Mouse (Mus musculus) spleen, postnatal 14 days (tissue): ENCODE results near the gene Doc2b.

Source experiments
- DNase-seq, 2 experiments: peaks; one replicate each; pipeline ENCODE4 v3.0.0; 2021 to 2022; ENCODE audit warnings: low spot score in 2 of 2

The Doc2b gene

GRCm38 (mm10) chr11:75793351-75793750, 2.5 kb downstream of the Doc2b start:
- DNase-seq: no peak

GRCm38 (mm10) chr11:75792535-75792934, 3.3 kb downstream of the Doc2b start:
- DNase-seq: no peak

GRCm38 (mm10) chr11:75785897-75786296, 10.0 kb downstream of the Doc2b start:
- no peak for DNase-seq

DNA sequence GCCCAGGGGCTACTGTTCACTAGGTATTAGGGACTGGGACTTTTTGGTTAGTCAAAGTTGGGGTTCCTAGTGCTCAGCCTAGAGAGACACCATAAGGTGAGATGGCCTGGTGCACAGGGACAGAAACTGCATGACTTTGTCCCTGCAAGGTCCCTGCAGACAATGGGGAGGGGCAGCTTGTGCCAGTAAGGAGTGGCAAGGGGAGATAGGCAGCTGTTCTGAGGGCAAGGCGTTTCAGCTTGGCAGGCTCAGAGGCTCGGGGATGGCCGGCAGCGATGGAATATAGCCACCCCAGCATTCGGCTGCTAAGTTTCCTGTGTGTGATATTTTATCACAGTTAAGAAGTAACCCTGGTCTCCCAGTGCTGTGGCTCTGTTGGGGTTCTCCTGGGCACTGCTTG, 12.1 kb downstream of the Doc2b start:
- DNase-seq: no peak

- peak; percentile 33 to 57 for DNase-seq
These were observed 13.9 kb downstream of the Doc2b start for GRCm38 (mm10) chr11:75781919-75782318.

GRCm38 (mm10) chr11:75775919-75776318, 19.9 kb downstream of the Doc2b start:
- DNase-seq: no peak

DNA sequence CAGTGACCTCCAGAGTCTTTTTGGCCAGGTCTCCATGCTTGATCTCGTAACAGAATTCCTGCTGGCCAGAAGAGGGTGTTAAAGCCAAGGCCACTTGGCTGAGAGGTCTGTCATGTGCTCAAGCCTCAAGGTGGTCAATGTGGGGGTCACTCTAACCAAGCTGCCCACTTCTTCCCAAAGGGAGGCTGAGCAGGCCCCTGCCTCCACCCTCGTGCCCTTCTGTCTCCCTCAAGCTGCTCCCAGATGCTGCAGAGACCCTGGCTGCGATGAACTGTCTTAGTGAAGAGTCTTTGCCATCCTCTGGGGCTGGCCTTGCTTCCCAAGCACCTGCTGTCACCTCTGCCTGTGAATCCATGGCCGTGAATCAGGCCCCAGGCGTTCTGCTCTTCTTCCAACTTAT, 23.3 kb downstream of the Doc2b start:
- DNase-seq: no peak

GRCm38 (mm10) chr11:75769206-75769605, 26.6 kb downstream of the Doc2b start:
- DNase-seq: peak; percentile 64 to 77

GRCm38 (mm10) chr11:75768091-75768989, 27.5 kb downstream of the Doc2b start:
- no peak for DNase-seq

DNA sequence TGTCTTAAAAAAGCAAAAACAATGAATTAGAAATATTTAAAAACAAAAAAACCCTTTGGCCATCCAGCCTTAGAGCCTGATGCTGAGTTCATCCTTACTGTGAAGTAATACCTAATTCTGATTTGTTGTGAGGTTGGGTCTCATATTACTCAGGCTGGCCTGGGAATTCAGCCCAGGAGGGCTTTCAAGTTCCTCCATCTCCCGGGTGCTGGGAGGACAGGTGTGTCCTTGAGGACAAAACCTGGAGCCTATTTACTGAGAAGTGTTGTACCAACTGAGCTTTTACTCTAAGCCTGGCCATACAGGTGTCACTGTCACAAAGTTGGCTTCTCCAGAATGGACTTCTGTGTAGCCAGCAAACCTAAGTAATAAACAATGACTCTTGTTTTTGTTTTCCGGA, 28.8 kb downstream of the Doc2b start:
- no peak for DNase-seq

DNA sequence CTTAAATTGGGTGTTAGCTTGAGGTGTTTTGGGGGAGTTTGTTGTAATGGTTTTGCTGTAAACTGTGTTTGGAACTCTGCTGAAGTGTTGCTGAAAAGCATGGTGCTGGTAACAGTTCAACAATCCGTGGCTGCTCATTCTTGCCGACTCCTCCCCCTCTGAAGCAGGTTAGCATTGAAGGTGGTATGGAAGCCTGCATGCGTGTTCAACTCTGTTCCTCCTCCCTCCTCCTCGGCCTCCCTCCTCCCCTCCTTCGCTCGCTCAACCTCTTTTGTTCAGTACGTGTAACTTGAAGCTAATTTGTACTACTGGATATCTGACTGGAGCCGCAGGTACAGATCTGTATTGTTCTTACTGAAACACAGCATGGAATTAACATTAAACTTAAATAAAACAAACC, 30.7 kb downstream of the Doc2b start:
- DNase-seq: no peak

DNA sequence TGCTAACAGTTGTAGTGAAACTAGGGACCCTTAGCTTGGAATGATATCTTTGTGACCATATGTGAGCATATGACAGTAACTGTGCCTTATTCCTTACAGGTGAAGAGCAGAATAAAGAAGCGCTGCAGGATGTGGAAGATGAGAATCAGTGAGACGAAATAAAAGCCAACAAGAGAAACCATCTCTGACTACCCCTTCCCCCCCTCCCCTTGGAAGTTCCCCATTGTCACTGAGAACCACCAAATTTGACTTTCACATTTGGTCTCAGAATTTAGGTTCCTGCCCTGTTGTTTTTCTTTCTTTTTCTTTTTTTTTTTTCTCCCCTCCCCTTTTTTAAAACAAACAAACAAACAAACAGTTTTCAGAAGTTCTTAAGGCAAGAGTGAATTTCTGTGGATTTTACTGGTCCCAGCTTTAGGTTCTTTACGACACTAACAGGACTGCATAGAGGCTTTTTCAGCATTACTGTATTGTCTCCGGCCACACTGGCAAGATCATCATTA, 31.3 kb downstream of the Doc2b start:
- DNase-seq: no peak

- no peak for DNase-seq
These were observed 33.1 kb downstream of the Doc2b start for GRCm38 (mm10) chr11:75762708-75763107.

DNA sequence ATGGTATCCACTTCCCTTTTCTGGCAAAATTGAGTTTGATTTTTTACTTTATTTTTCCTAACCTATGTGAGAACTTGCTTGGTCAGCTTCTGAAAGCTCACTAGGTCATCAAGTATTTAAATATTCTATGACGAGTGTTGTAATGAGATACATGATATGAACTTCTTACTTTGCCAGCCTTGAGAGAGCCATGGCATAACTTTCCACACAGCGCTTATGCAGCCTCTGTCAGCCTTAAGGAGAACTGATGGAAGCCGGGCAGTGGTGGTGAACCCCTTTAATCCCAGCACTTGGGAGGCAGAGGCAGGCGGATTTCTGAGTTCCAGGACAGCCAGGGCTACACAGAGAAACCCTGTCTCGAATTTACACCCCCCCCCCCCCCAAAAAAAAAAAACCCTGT, 35.1 kb downstream of the Doc2b start:
- no peak for DNase-seq

DNA sequence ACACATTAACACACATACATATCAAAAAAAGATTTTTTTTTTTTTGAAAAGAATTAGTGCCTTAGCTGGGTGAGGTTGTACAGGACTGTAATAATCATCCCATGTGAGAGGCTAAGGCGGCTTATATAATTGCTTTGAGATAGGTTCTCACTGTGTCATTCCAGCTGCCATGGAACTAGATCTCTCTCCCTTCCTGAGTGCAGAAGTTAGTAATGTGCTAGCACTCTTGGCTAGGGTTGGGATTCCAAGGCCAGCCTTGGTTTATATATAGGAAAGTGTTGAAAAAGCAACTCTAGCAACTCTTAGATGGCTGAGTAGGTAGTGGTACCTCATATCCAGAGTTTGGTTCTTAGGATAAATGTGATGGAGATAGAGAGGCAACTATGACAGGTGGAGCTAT, 37.3 kb downstream of the Doc2b start:
- no peak for DNase-seq

DNA sequence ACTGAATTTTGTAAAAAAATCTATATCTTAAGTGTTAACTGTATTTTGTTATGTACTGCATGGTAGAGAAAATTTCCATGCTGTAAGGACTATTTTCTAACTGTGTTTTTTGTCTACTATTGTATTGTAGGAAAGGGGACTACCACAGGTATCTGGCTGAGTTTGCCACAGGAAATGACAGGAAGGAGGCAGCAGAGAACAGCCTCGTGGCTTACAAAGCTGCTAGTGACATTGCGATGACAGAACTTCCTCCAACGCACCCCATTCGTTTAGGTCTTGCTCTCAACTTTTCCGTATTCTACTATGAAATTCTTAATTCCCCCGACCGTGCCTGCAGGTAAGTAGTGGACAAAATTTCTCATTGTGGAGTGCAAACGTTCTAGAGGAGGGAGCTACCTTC, 39.2 kb downstream of the Doc2b start:
- DNase-seq: no peak

DNA sequence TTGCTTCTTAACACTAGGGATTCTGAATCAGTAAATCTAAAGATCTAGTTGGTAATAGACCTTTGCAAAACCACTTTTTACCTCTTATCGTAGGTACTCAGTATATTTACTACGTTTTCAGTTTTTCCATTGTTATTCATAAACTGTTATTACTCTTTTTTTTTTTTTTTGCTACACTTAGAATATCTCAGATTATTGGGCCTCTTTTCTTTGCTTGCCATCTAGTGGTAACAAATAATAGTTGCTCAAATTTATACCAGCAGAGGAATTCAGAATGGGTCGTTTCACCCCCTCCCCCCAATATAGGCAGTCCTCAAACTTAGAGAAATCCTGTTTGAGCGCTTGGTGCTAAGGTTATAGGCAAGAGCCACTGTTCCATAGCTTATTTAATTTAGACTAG, 44.8 kb downstream of the Doc2b start:
- DNase-seq: no peak

DNA sequence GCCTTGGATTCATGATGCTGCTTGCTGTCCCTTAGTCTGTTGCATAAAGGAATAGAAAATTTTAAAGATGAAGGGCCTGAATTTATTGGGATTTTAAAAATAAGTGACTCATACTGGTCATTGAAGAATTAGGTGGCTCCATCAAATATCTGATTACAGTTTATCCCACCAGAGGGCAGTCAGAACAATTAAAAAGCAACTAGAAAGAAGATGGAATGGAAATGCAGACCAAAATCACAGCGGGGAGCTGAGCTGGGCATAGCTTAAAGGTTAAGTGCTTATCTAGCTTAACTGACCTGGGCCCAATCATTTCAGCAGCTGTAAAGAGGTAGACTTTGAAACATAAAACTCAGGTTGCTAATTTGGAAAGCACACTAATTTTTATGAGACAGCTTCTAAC, 45.3 kb downstream of the Doc2b start:
- no peak for DNase-seq

GRCm38 (mm10) chr11:75744761-75745160, 51.1 kb downstream of the Doc2b start:
- no peak for DNase-seq

- no peak for DNase-seq
These were observed 54.2 kb downstream of the Doc2b start for GRCm38 (mm10) chr11:75741615-75742014.

- DNase-seq: no peak
These were observed 55.6 kb downstream of the Doc2b start for GRCm38 (mm10) chr11:75740204-75740603.

- DNase-seq: no peak
These were observed 57.4 kb downstream of the Doc2b start for GRCm38 (mm10) chr11:75738477-75738821.

DNA sequence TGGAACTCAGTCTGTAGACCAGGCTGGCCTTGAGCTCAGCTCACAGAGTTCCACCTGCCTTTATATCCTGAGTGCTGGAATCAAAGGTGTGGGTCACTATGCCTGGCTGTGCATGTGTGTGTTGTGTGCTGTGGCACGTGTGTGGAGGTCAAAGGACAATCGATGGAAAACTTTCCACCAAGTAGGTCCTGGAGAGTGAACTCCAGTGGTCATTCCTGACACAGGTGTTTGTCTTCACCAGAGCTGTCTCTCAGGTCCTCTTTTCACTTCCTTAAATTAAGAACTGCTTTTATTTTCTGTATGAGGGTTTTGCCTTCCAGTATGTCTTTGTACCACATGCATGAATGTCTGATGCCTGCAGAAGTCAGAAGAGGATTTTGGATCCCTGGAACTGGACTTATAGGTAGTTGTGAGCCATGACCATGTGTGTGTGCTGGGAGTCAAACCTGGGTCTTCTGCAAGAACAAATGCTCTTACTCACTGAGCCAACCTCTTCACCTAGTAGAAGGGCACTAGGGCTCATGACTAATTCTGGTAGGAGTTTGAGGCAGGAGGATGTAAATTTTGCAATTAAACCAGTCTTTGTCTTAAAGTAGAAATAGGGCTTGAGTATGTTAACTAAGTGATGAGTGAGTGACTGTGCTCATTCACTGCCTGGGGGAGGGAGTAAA, 57.9 kb downstream of the Doc2b start:
- no peak for DNase-seq
